Mouse (Mus musculus) olfactory bulb, adult 2 months (tissue): ENCODE results near the gene Gjb6.

Source experiments
- CTCF ChIP-seq: fragments of 200-500 bp; IDR thresholded peaks from 2 replicates; pipeline ENCODE4 v1.5.1; 2012; ENCODE audit warnings: low read depth, mild to moderate bottlenecking, low read length, moderate library complexity; ENCODE audit not compliant: insufficient read depth
- POLR2A ChIP-seq: fragments of 200-500 bp; IDR thresholded peaks from 2 replicates; pipeline ENCODE4 v1.6.1; 2012; ENCODE audit warnings: mild to moderate bottlenecking, low read depth, low read length, moderate library complexity; ENCODE audit not compliant: insufficient read depth

- TF ChIP-seq CTCF: no peak
- TF ChIP-seq POLR2A: no peak
Measured at GRCm38 (mm10) chr14:57082863-57083262, 50.5 kb downstream of the Gjb6 start.
